Mouse (Mus musculus): Measurements from ENCODE around the gene Pam16.

DNA sequence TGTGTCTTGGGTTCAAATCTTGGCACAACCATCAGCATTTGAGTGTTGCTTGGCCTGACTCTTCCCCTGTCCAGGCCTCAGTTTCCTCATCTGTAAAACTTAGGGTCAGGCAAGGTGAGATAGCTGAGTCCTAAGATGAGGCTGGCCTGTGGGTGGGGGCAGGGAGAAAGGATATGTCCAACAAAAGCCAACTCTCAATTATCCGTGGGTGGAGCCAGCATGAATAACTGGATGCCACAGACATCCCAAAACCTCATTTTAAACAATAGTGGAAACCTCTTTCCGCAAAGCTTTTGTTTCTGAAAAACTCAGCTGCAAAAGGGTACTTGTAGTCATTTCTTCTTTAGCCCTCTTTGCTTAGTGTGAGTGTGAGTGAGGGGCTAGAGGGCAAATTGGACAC, 28.0 kb downstream of the Pam16 start:
- TF ChIP-seq CTCF (IDR thresholded peaks at IDR 0.05; ENCODE audit: insufficient read depth, low read depth, low read length): no peak
- no peak for TF ChIP-seq POLR2A (IDR thresholded peaks at IDR 0.05; ENCODE audit: insufficient read depth, low read depth, low read length)
